Mouse (Mus musculus): Measurements from ENCODE around the gene Epha6.

Gene Epha6

GRCm38 (mm10) chr16:59639102-59639691 lies 966.1 kb downstream of the Epha6 start, which contains the start of gene Arl6:
Gene Arl6 (minus strand): TSS chr16:59639391.
- DNase-seq: peak; percentile 99

- DNase-seq: peak; percentile 90
Measured at GRCm38 (mm10) chr16:59634598-59634997, 970.7 kb downstream of the Epha6 start.

GRCm38 (mm10) chr16:59621554-59621953 lies 983.8 kb downstream of the Epha6 start:
- no peak for DNase-seq

GRCm38 (mm10) chr16:59617167-59617566 lies 988.2 kb downstream of the Epha6 start:
- peak; percentile 84 for DNase-seq

- DNase-seq: no peak
Measured at GRCm38 (mm10) chr16:59615675-59616074, 989.7 kb downstream of the Epha6 start.

- no peak for DNase-seq
Measured at GRCm38 (mm10) chr16:59610750-59611149, 994.6 kb downstream of the Epha6 start.

GRCm38 (mm10) chr16:59604078-59604781 lies 1001.1 kb downstream of the Epha6 start:
- DNase-seq: no peak
